Mouse (Mus musculus) hindbrain, embryonic 15.5 days (tissue): Measurements from ENCODE around the gene Hgd. TPM values are rescaled to one million over a fixed set of nuclear protein-coding genes. Genes with fewer than 3 reads are reported as not detected.
A peak's percentile ranks its signal among the peaks of the same experiment; 100 is the strongest.

Source experiments
- ATAC-seq: fragments of 200-750 bp; cut with Nextera tagmentation; 2 replicates; pipeline ENCODE4 v1.8.0; 2017; ENCODE audit warnings: low read depth, moderate number of reproducible peaks, moderate TSS enrichment; ENCODE audit not compliant: low FRiP score
- H3K27ac ChIP-seq: fragments of 300-500 bp; sonication (generic); replicated peaks from 2 replicates; pipeline ENCODE4 v1.5.1; 2015; ENCODE audit warnings: mild to moderate bottlenecking, inconsistent platforms
- H3K27me3 ChIP-seq: fragments of 300-500 bp; sonication (generic); 2 replicates; pipeline ENCODE4 v1.6.1; 2015; ENCODE audit warnings: control low read depth, inconsistent platforms
- H3K36me3 ChIP-seq: fragments of 300-500 bp; sonication (generic); 2 replicates; pipeline ENCODE4 v1.6.1; 2015; ENCODE audit warnings: control low read depth, inconsistent platforms
- H3K4me1 ChIP-seq: fragments of 300-500 bp; sonication (generic); replicated peaks from 2 replicates; pipeline ENCODE4 v1.6.1; 2015; ENCODE audit warnings: control low read depth, inconsistent platforms
- H3K4me2 ChIP-seq: fragments of 300-500 bp; sonication (generic); 2 replicates; pipeline ENCODE4 v1.6.1; 2015; ENCODE audit warnings: moderate library complexity, mild to moderate bottlenecking, inconsistent platforms
- H3K4me3 ChIP-seq: fragments of 300-500 bp; sonication (generic); 2 replicates; pipeline ENCODE4 v1.5.1; 2015; ENCODE audit warnings: mild to moderate bottlenecking, inconsistent platforms
- H3K9ac ChIP-seq: fragments of 300-500 bp; sonication (generic); 2 replicates; pipeline ENCODE4 v1.6.1; 2015; ENCODE audit warnings: inconsistent platforms
- H3K9me3 ChIP-seq: fragments of 300-500 bp; sonication (generic); 2 replicates; pipeline ENCODE4 v1.6.1; 2016; ENCODE audit warnings: control low read depth, inconsistent platforms
- WGBS: fragments of 180-500 bp; shearing (Covaris S2); methylation state at CpG from one replicate; pipeline ENCODE4 v1.1.7; 2015; 5-methylcytosine and 5-hydroxymethylcytosine counted together
- polyA plus RNA-seq: library from polyadenylated mRNA; unstranded; fragments of >200 nt; fragmentation: Nextera tagmentation; extraction: Ambion mirVana; gene quantifications from 2 replicates; pipeline ENCODE4 v1.2.1, GENCODE M21; 2015

Hgd gene
- polyA plus RNA-seq, 1 experiment from 2014 or later = 0.19 TPM

- Histone ChIP-seq H3K4me3 (no peak overlapping the region), H3K9ac (no peak overlapping the region), H3K9me3 (no peaks in the 10 kb centered on the region), H3K4me1 (peaks cover 19% of the 10 kb centered on the region), H3K27me3 (no peaks in the 10 kb centered on the region), H3K36me3 (no peaks in the 10 kb centered on the region), H3K27ac (peak overlapping the region; percentile 71), H3K4me2 (peak overlapping the region; percentile 74)
- peak; percentile 3; the same call in 1 of the 2 replicates for ATAC-seq
- 58% methylated on average over 4 of the region's 4 CpGs for WGBS
These were observed 75.0 kb downstream of the Hgd start for GRCm38 (mm10) chr16:37654831-37655455.

- ATAC-seq = no peak
- H3K9me3 ChIP-seq = no peaks in the 10 kb centered on the region
- peaks cover 19% of the 10 kb centered on the region for H3K4me1 ChIP-seq
- no peak overlapping the region for H3K4me2 ChIP-seq
- H3K27ac ChIP-seq = no peak overlapping the region
- no peaks in the 10 kb centered on the region for H3K36me3 ChIP-seq
- no peaks in the 10 kb centered on the region for H3K27me3 ChIP-seq
- WGBS = 10% methylated on average over 4 of the region's 4 CpGs
- no peak overlapping the region for H3K9ac ChIP-seq
- no peak overlapping the region for H3K4me3 ChIP-seq
These were observed 75.9 kb downstream of the Hgd start for GRCm38 (mm10) chr16:37655756-37656347.

- Histone ChIP-seq H3K36me3 (no peaks in the 10 kb centered on the region), H3K27me3 (no peaks in the 10 kb centered on the region), H3K4me1 (peaks cover 19% of the 10 kb centered on the region), H3K9ac (no peak overlapping the region), H3K4me2 (no peak overlapping the region), H3K27ac (no peak overlapping the region), H3K9me3 (no peaks in the 10 kb centered on the region), H3K4me3 (no peak overlapping the region)
- WGBS = 16% methylated on average over 7 of the region's 7 CpGs
- no peak for ATAC-seq
These were observed 76.8 kb downstream of the Hgd start for GRCm38 (mm10) chr16:37656796-37657195.

- no peaks in the 10 kb centered on the region for H3K27me3 ChIP-seq
- H3K9ac ChIP-seq = no peak overlapping the region
- H3K9me3 ChIP-seq = no peaks in the 10 kb centered on the region
- H3K4me1 ChIP-seq = no peaks in the 10 kb centered on the region
- H3K4me3 ChIP-seq = no peak overlapping the region
- peak; percentile 68; the same call in 1 of the 2 replicates for ATAC-seq
- H3K4me2 ChIP-seq = no peak overlapping the region
- no peaks in the 10 kb centered on the region for H3K36me3 ChIP-seq
- 51% methylated on average over 9 of the region's 9 CpGs for WGBS
- peak overlapping the region; percentile 34; the same call in 1 of the 2 replicates for H3K27ac ChIP-seq
These were observed 83.9 kb downstream of the Hgd start for GRCm38 (mm10) chr16:37663643-37664459.

DNA sequence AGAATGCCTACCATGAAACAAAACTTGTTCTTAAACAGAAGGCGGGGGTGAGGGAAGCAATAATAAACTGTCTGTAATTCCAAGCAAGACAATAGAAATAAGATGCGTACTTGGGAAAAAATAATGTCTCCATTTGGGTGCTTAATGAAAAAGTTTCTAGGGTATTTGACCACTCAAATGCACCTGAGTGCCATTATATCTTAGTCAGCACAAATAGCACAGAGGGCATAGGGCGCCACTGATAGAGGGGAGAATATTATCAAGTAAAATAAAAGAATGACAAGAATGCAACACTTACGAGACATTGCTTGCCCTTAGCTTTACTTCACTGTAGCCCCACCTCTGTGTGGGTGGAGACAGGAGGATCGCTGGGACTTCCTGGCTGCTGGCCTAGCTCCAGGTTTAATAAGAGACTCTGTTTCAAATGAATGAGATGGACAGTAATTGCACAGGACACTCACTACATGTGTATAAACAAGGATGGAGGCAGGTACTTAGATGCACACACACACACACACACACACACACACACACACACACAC lies 85.5 kb downstream of the Hgd start:
- 77% methylated on average over 5 of the region's 5 CpGs for WGBS
- ATAC-seq = no peak
- no peak overlapping the region for H3K9ac ChIP-seq
- no peak overlapping the region for H3K4me2 ChIP-seq
- H3K4me3 ChIP-seq = no peak overlapping the region
- H3K4me1 ChIP-seq = no peaks in the 10 kb centered on the region
- H3K36me3 ChIP-seq = no peaks in the 10 kb centered on the region
- H3K27me3 ChIP-seq = no peaks in the 10 kb centered on the region
- H3K9me3 ChIP-seq = no peaks in the 10 kb centered on the region
- no peak overlapping the region for H3K27ac ChIP-seq

GRCm38 (mm10) chr16:37670666-37671283 lies 90.8 kb downstream of the Hgd start:
- WGBS = 25% methylated on average over 4 of the region's 4 CpGs
- ATAC-seq = no peak
- no peak overlapping the region for H3K4me3 ChIP-seq
- no peaks in the 10 kb centered on the region for H3K9me3 ChIP-seq
- H3K4me2 ChIP-seq = no peak overlapping the region
- no peaks in the 10 kb centered on the region for H3K36me3 ChIP-seq
- no peaks in the 10 kb centered on the region for H3K27me3 ChIP-seq
- no peak overlapping the region for H3K27ac ChIP-seq
- H3K9ac ChIP-seq = no peak overlapping the region
- peaks cover under 1% of the 10 kb centered on the region; the same call in 1 of the 2 replicates for H3K4me1 ChIP-seq

GRCm38 (mm10) chr16:37675326-37675725 lies 95.4 kb downstream of the Hgd start:
- no peaks in the 10 kb centered on the region for H3K36me3 ChIP-seq
- no peaks in the 10 kb centered on the region for H3K27me3 ChIP-seq
- 88% methylated on average over 5 of the region's 5 CpGs for WGBS
- no peak overlapping the region for H3K27ac ChIP-seq
- H3K4me3 ChIP-seq = no peak overlapping the region
- no peak for ATAC-seq
- H3K9me3 ChIP-seq = no peaks in the 10 kb centered on the region
- no peak overlapping the region for H3K9ac ChIP-seq
- H3K4me2 ChIP-seq = no peak overlapping the region
- peaks cover 17% of the 10 kb centered on the region for H3K4me1 ChIP-seq

DNA sequence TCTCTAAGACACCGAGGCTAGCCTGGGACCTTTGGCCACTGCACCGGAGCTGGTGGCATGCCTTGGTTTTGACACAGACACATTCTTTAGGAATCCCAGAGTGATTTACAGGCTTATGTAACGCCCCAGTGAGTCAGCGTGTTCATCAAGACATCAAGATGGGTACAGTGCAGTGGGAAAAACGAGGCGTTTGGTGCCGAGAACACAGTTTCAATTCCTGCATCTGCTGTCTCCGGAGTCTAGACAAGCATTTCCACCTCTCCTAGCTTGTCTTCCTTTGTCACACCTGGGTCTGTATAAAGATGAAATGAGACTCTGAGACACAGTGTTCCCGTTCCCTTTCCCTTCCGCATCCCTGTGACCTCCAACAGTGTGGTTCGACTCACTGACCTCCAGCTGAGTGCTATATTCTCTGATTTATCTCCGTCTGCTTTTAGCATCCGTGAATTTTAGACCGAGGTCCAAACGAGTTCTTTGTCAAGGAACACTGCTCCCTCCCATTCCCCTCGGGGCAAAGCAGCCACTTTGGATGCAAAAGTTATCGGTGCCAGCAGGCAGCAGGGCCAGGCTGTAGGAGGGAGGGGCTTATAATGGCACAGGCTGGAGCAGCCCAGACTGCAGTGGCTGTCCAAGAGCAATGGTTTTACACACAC lies 96.2 kb downstream of the Hgd start:
- Histone ChIP-seq H3K27ac (peak overlapping the region; percentile 64; the same call in 1 of the 2 replicates), H3K4me1 (peaks cover 17% of the 10 kb centered on the region), H3K4me3 (peak overlapping the region; percentile 2), H3K36me3 (no peaks in the 10 kb centered on the region), H3K9ac (no peak overlapping the region; the same call in 1 of the 2 replicates), H3K4me2 (peak overlapping the region; percentile 43), H3K9me3 (no peaks in the 10 kb centered on the region), H3K27me3 (no peaks in the 10 kb centered on the region)
- ATAC-seq = peak; percentile 86
- 27% methylated on average over 17 of the region's 17 CpGs for WGBS

- peak overlapping the region; percentile 43 for H3K4me2 ChIP-seq
- no peak for ATAC-seq
- peak overlapping the region; percentile 2; the same call in 1 of the 2 replicates for H3K4me3 ChIP-seq
- H3K27me3 ChIP-seq = no peaks in the 10 kb centered on the region
- H3K4me1 ChIP-seq = peaks cover 17% of the 10 kb centered on the region
- no peaks in the 10 kb centered on the region for H3K36me3 ChIP-seq
- no peak overlapping the region for H3K27ac ChIP-seq
- H3K9ac ChIP-seq = no peak overlapping the region
- no peaks in the 10 kb centered on the region for H3K9me3 ChIP-seq
- 39% methylated on average over 4 of the region's 4 CpGs for WGBS
These were observed 96.7 kb downstream of the Hgd start for GRCm38 (mm10) chr16:37676677-37677072.

- no peak overlapping the region for H3K9ac ChIP-seq
- H3K27me3 ChIP-seq = no peaks in the 10 kb centered on the region
- ATAC-seq = no peak
- H3K27ac ChIP-seq = no peak overlapping the region
- H3K36me3 ChIP-seq = no peaks in the 10 kb centered on the region
- H3K9me3 ChIP-seq = no peaks in the 10 kb centered on the region
- H3K4me2 ChIP-seq = no peak overlapping the region
- H3K4me1 ChIP-seq = peaks cover 24% of the 10 kb centered on the region
- 81% methylated on average over 8 of the region's 8 CpGs for WGBS
- H3K4me3 ChIP-seq = no peak overlapping the region
These were observed 97.6 kb downstream of the Hgd start for GRCm38 (mm10) chr16:37677586-37677985.

GRCm38 (mm10) chr16:37680216-37680615 lies 100.3 kb downstream of the Hgd start:
- Histone ChIP-seq H3K27me3 (no peaks in the 10 kb centered on the region), H3K9me3 (no peaks in the 10 kb centered on the region)

More at GRCm38 (mm10) chr16:37680216-37680615, 100.3 kb downstream of the Hgd start:
- peaks cover 47% of the 10 kb centered on the region for H3K4me1 ChIP-seq
- H3K27ac ChIP-seq = no peak overlapping the region
- ATAC-seq = no peak
- 62% methylated on average over 2 of the region's 2 CpGs for WGBS
- H3K36me3 ChIP-seq = no peaks in the 10 kb centered on the region
- H3K4me3 ChIP-seq = no peak overlapping the region
- H3K4me2 ChIP-seq = no peak overlapping the region
- H3K9ac ChIP-seq = no peak overlapping the region
